Mouse (Mus musculus) embryonic facial prominence, embryonic 11.5 days (tissue): ENCODE results near the gene Pms2. TPM values are rescaled to one million over a fixed set of nuclear protein-coding genes. Genes with fewer than 3 reads are reported as not detected.

Source experiments
- ATAC-seq: fragments of 200-750 bp; cut with Nextera tagmentation; replicated peaks from 2 replicates; pipeline ENCODE4 v1.8.0; 2017; ENCODE audit warnings: low read depth; ENCODE audit not compliant: insufficient number of reproducible peaks, low FRiP score, low TSS enrichment
- DNase-seq: peaks from one replicate; pipeline ENCODE4 v3.0.0-alpha.2; 2015; ENCODE audit warnings: low spot score
- H3K27ac ChIP-seq: fragments of 300-500 bp; sonication (generic); replicated peaks from 2 replicates; pipeline ENCODE4 v1.5.1; 2014; ENCODE audit warnings: mild to moderate bottlenecking, low read depth, low read length, control low read depth
- H3K27me3 ChIP-seq: fragments of 300-500 bp; sonication (generic); 2 replicates; pipeline ENCODE4 v1.6.1; 2014; ENCODE audit warnings: mild to moderate bottlenecking, low read length, moderate library complexity, mixed read lengths; ENCODE audit not compliant: control insufficient read depth, insufficient read depth
- H3K36me3 ChIP-seq: fragments of 300-500 bp; sonication (generic); replicated peaks from 2 replicates; pipeline ENCODE4 v1.6.1; 2014; ENCODE audit warnings: low read depth, mild to moderate bottlenecking, low read length, moderate library complexity, mixed read lengths; ENCODE audit not compliant: control insufficient read depth, insufficient read depth
- H3K4me1 ChIP-seq: fragments of 300-500 bp; sonication (generic); 2 replicates; pipeline ENCODE4 v1.6.1; 2014; ENCODE audit warnings: low read length, mixed read lengths; ENCODE audit not compliant: control insufficient read depth, insufficient read depth
- H3K4me2 ChIP-seq: fragments of 300-500 bp; sonication (generic); 2 replicates; pipeline ENCODE4 v1.6.1; 2014; ENCODE audit warnings: low read depth, mild to moderate bottlenecking, control low read depth, low read length, moderate library complexity
- H3K4me3 ChIP-seq: fragments of 300-500 bp; sonication (generic); 2 replicates; pipeline ENCODE4 v1.5.1; 2014; ENCODE audit warnings: low read depth, low read length, control low read depth
- H3K9ac ChIP-seq: fragments of 300-500 bp; sonication (generic); replicated peaks from 2 replicates; pipeline ENCODE4 v1.6.1; 2014; ENCODE audit warnings: mild to moderate bottlenecking, control low read depth, low read length
- H3K9me3 ChIP-seq: fragments of 300-500 bp; sonication (generic); replicated peaks from 2 replicates; pipeline ENCODE4 v1.6.1; 2016; ENCODE audit warnings: mild to moderate bottlenecking, low read length, inconsistent platforms, mixed read lengths; ENCODE audit not compliant: control insufficient read depth
- WGBS: fragments of 180-500 bp; shearing (Covaris S2); extraction: QIAGEN DNeasy Blood & Tissue Kit; methylation state at CpG from one replicate; pipeline ENCODE4 v1.1.7; 2014; 5-methylcytosine and 5-hydroxymethylcytosine counted together
- polyA plus RNA-seq: library from polyadenylated mRNA; unstranded; fragments of >200 nt; fragmentation: Nextera tagmentation; extraction: Ambion mirVana; gene quantifications from 2 replicates; pipeline ENCODE4 v1.2.1, GENCODE M21; 2014

Pms2 gene
- 34.3 and 40.0 TPM in 2 replicates for polyA plus RNA-seq

- ATAC-seq (peak; percentile 99), DNase-seq (peak; percentile 99)
- Histone ChIP-seq H3K4me2 (peak within 1 kb of the TSS; percentile 76), H3K4me3 (peak within 1 kb of the TSS; percentile 75), H3K27me3 (no peaks in the 10 kb centered on the region), H3K9ac (peak within 1 kb of the TSS; percentile 68), H3K36me3 (peaks cover 4% of the 10 kb centered on the region), H3K9me3 (no peaks in the 10 kb centered on the region), H3K27ac (peak within 1 kb of the TSS; percentile 52), H3K4me1 (no peaks in the 10 kb centered on the region)
- under 1% methylated on average over 70 of the region's 70 CpGs for WGBS
Measured at GRCm38 (mm10) chr5:143909417-143910400, at the start of gene Pms2, which contains the start of gene Aimp2. TSS of gene Pms2 (plus strand) at chr5:143909964. TSS of gene Aimp2 (minus strand) at chr5:143909847.

- Histone ChIP-seq H3K4me1 (no peaks in the 10 kb centered on the region), H3K4me3 (no peak overlapping the region), H3K4me2 (no peak overlapping the region), H3K27ac (no peak overlapping the region), H3K9me3 (no peaks in the 10 kb centered on the region), H3K9ac (no peak overlapping the region), H3K27me3 (no peaks in the 10 kb centered on the region), H3K36me3 (peaks cover 4% of the 10 kb centered on the region; the same call in 1 of the 2 replicates)
- WGBS: 89% methylated on average over 11 of the region's 11 CpGs
- DNase-seq: no peak
- no peak for ATAC-seq
Measured at GRCm38 (mm10) chr5:143871547-143872169, 38.1 kb upstream of the Pms2 start.

GRCm38 (mm10) chr5:143874571-143874970 lies 35.2 kb upstream of the Pms2 start:
- Histone ChIP-seq H3K4me2 (no peak overlapping the region), H3K9me3 (no peaks in the 10 kb centered on the region), H3K4me3 (no peak overlapping the region), H3K27ac (no peak overlapping the region), H3K9ac (no peak overlapping the region), H3K27me3 (no peaks in the 10 kb centered on the region), H3K36me3 (peaks cover 4% of the 10 kb centered on the region; the same call in 1 of the 2 replicates), H3K4me1 (no peaks in the 10 kb centered on the region)
- ATAC-seq (no peak), DNase-seq (no peak)
- 74% methylated on average over 4 of the region's 4 CpGs for WGBS

- DNase-seq (no peak), ATAC-seq (no peak)
- Histone ChIP-seq H3K9me3 (no peaks in the 10 kb centered on the region; the same call in 1 of the 2 replicates), H3K27me3 (no peaks in the 10 kb centered on the region), H3K36me3 (peaks cover 14% of the 10 kb centered on the region), H3K27ac (no peak overlapping the region), H3K9ac (no peak overlapping the region), H3K4me1 (no peaks in the 10 kb centered on the region), H3K4me2 (no peak overlapping the region), H3K4me3 (no peak overlapping the region)
- 94% methylated on average over 3 of the region's 3 CpGs for WGBS
Measured at GRCm38 (mm10) chr5:143885274-143885673, 24.5 kb upstream of the Pms2 start.

- DNase-seq: no peak
- H3K36me3 ChIP-seq: peaks cover 5% of the 10 kb centered on the region
- no peaks in the 10 kb centered on the region; the same call in 1 of the 2 replicates for H3K9me3 ChIP-seq
- H3K9ac ChIP-seq: no peak overlapping the region
- no peak for ATAC-seq
- 79% methylated on average over 6 of the region's 6 CpGs for WGBS
- no peak overlapping the region for H3K4me3 ChIP-seq
- H3K4me1 ChIP-seq: no peaks in the 10 kb centered on the region
- H3K27ac ChIP-seq: no peak overlapping the region
- no peak overlapping the region for H3K4me2 ChIP-seq
- no peaks in the 10 kb centered on the region for H3K27me3 ChIP-seq
Measured at GRCm38 (mm10) chr5:143890741-143891140, 19.0 kb upstream of the Pms2 start.

GRCm38 (mm10) chr5:143892255-143892886 lies 17.4 kb upstream of the Pms2 start:
- 79% methylated on average over 9 of the region's 9 CpGs for WGBS
- no peak for ATAC-seq
- no peaks in the 10 kb centered on the region; the same call in none of the 2 replicates for H3K36me3 ChIP-seq

GRCm38 (mm10) chr5:143893396-143893795 lies 16.4 kb upstream of the Pms2 start:
- no peak for DNase-seq
- no peak overlapping the region for H3K4me3 ChIP-seq
- no peak for ATAC-seq
- 85% methylated on average over 5 of the region's 5 CpGs for WGBS
- no peaks in the 10 kb centered on the region for H3K27me3 ChIP-seq
- no peaks in the 10 kb centered on the region for H3K9me3 ChIP-seq
- H3K27ac ChIP-seq: no peak overlapping the region
- H3K36me3 ChIP-seq: no peaks in the 10 kb centered on the region; the same call in none of the 2 replicates
- no peak overlapping the region for H3K9ac ChIP-seq
- no peak overlapping the region for H3K4me2 ChIP-seq
- H3K4me1 ChIP-seq: no peaks in the 10 kb centered on the region

More at GRCm38 (mm10) chr5:143892255-143892886, 17.4 kb upstream of the Pms2 start:
- H3K4me3 ChIP-seq: no peak overlapping the region
- H3K4me1 ChIP-seq: no peaks in the 10 kb centered on the region
- H3K27ac ChIP-seq: no peak overlapping the region
- no peak overlapping the region for H3K4me2 ChIP-seq
- H3K9me3 ChIP-seq: no peaks in the 10 kb centered on the region
- no peak for DNase-seq
- H3K27me3 ChIP-seq: no peaks in the 10 kb centered on the region
- no peak overlapping the region for H3K9ac ChIP-seq
